Mouse (Mus musculus) bone marrow, adult 2 months (tissue): ENCODE data around the gene Gpr137.

Source experiments
- CTCF ChIP-seq: fragments of 200-500 bp; IDR thresholded peaks from 2 replicates; pipeline ENCODE4 v1.5.1; 2011; ENCODE audit warnings: low read length, control low read depth; ENCODE audit not compliant: control insufficient read depth, insufficient read depth
- POLR2A ChIP-seq: fragments of 200-500 bp; IDR thresholded peaks from 2 replicates; pipeline ENCODE4 v1.6.1; 2011; ENCODE audit warnings: low read depth, mild to moderate bottlenecking, control low read depth, low read length, borderline replicate concordance; ENCODE audit not compliant: control insufficient read depth

GRCm38 (mm10) chr19:6926559-6927255 lies 15.6 kb downstream of the Gpr137 start:
- TF ChIP-seq CTCF (no peak), POLR2A (no peak)
